9 mouse cellular contexts compared by ENCODE assay signal in the genomic region with DNA sequence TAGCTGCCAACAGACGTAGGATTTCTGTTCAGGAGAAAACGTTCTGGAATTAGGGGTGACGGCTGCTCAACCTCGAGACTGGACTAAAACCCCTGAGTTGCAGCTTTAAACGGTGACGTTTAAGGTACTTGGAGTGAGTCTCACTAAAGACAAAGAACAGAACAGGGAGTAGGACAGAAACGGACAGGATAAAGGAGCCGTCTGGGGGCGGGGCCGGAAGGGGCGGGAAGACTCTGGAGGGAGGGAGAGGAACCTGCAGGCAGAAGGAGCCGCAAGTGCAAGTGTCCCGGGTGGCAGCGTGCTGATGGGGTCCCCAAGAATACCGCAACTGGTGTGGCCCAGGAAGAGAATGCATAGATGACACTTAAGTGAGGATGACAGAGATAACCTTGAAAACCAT. TPM values are rescaled to one million over a fixed set of nuclear protein-coding genes. Genes with fewer than 3 reads are reported as not detected.
DNase-seq lines count a peak whose midpoint lies in the region; ATAC-seq lines count a peak whose summit lies in the region.
"Had no signal": no experiment of that assay in that cellular context is flagged by ENCODE, and none has a peak within 500 bp of the region (broad histone marks: within the 10 kb centered on the region; RNA-seq: fewer than 3 reads in every experiment).

No protein-coding gene starts in this region.

- no peaks in the 10 kb centered on the region for H3K27me3 ChIP-seq in kidney, embryonic 14.5 days (ENCODE audit: control insufficient read depth, insufficient read depth, low read length)
- no peaks in the 10 kb centered on the region for H3K27me3 ChIP-seq in forebrain, embryonic 14.5 days (replicated peaks; ENCODE audit: control insufficient read depth, insufficient read depth, low read length)
- no peaks in the 10 kb centered on the region for H3K27me3 ChIP-seq in midbrain, embryonic 14.5 days (ENCODE audit: control insufficient read depth, insufficient read depth, low read length)

- no peak for ATAC-seq in kidney, embryonic 14.5 days (ENCODE audit: low FRiP score, low TSS enrichment)
- ATAC-seq in forebrain, embryonic 14.5 days, result peak; percentile 63
- ATAC-seq in midbrain, embryonic 14.5 days (ENCODE audit: low FRiP score, low TSS enrichment), result no peak

- WGBS in kidney, embryonic 14.5 days, result 18% methylated on average over 15 of the region's 15 CpGs
- WGBS in forebrain, embryonic 14.5 days, result 6% methylated on average over 15 of the region's 15 CpGs
- WGBS in midbrain, embryonic 14.5 days, result 8% methylated on average over 15 of the region's 15 CpGs

- no peaks in the 10 kb centered on the region for H3K36me3 ChIP-seq in kidney, embryonic 14.5 days (ENCODE audit: control insufficient read depth, insufficient read depth, low read length)
- H3K36me3 ChIP-seq in forebrain, embryonic 14.5 days (ENCODE audit: control insufficient read depth, insufficient read depth, low read length), result no peaks in the 10 kb centered on the region
- H3K36me3 ChIP-seq in midbrain, embryonic 14.5 days (ENCODE audit: control insufficient read depth, insufficient read depth, low read length), result no peaks in the 10 kb centered on the region

- no peak overlapping the region for H3K9ac ChIP-seq in kidney, embryonic 14.5 days (ENCODE audit: low read depth, low read length)
- H3K9ac ChIP-seq in forebrain, embryonic 14.5 days (ENCODE audit: low read length), result 0 out of 2 replicates have a peak overlapping the region, but pooled peaks have one; percentile 17
- H3K9ac ChIP-seq in midbrain, embryonic 14.5 days (replicated peaks; ENCODE audit: low read length), result no peak overlapping the region

- H3K4me1 ChIP-seq in kidney, embryonic 14.5 days (ENCODE audit: control insufficient read depth, insufficient read depth, low read length), result peaks cover 21% of the 10 kb centered on the region
- no peaks in the 10 kb centered on the region for H3K4me1 ChIP-seq in forebrain, embryonic 14.5 days (ENCODE audit: control insufficient read depth, insufficient read depth, low read length)
- no peaks in the 10 kb centered on the region for H3K4me1 ChIP-seq in midbrain, embryonic 14.5 days (ENCODE audit: control insufficient read depth, insufficient read depth, low read length)

- H3K9me3 ChIP-seq in kidney, embryonic 14.5 days (ENCODE audit: control insufficient read depth, low read length), result no peaks in the 10 kb centered on the region
- no peaks in the 10 kb centered on the region for H3K9me3 ChIP-seq in forebrain, embryonic 14.5 days (replicated peaks; ENCODE audit: control insufficient read depth, low read length)
- no peaks in the 10 kb centered on the region for H3K9me3 ChIP-seq in midbrain, embryonic 14.5 days (ENCODE audit: control insufficient read depth, low read length)

- 0 out of 2 replicates have a peak overlapping the region, but pooled peaks have one; percentile 7 for H3K4me3 ChIP-seq in kidney, embryonic 14.5 days (ENCODE audit: low read length)
- no peak overlapping the region for H3K4me3 ChIP-seq in forebrain, embryonic 14.5 days (ENCODE audit: low read depth, low read length)
- no peak overlapping the region for H3K4me3 ChIP-seq in midbrain, embryonic 14.5 days (replicated peaks; ENCODE audit: low read depth, low read length)

- no peak for DNase-seq in kidney, postnatal 14 days
- DNase-seq in adrenal gland, postnatal 14 days, result peak; percentile 68
- DNase-seq in forebrain, embryonic 14.5 days (ENCODE audit: low spot score), result peak; percentile 28
- no peak for DNase-seq in midbrain, embryonic 14.5 days
- DNase-seq in cerebellum, adult 9-10 months, result no peak
- DNase-seq in B cell, adult 2 months, result no peak
- no peak for DNase-seq in right cerebral cortex, postnatal 14 days

- no peak overlapping the region for H3K27ac ChIP-seq in kidney, embryonic 14.5 days (ENCODE audit: low read depth, low read length)
- no peak overlapping the region for H3K27ac ChIP-seq in forebrain, embryonic 14.5 days (ENCODE audit: low read depth, low read length)
- no peak overlapping the region for H3K27ac ChIP-seq in midbrain, embryonic 14.5 days (replicated peaks; ENCODE audit: low read depth, low read length)
- H3K27ac ChIP-seq: kidney, postnatal 0 days had no signal

- peak overlapping the region; percentile 11 for H3K4me2 ChIP-seq in kidney, embryonic 14.5 days (replicated peaks; ENCODE audit: low read depth, low read length)
- peak overlapping the region; percentile 33 for H3K4me2 ChIP-seq in forebrain, embryonic 14.5 days (ENCODE audit: low read length)
- peak overlapping the region; percentile 22 for H3K4me2 ChIP-seq in midbrain, embryonic 14.5 days (ENCODE audit: low read length)

RNA-seq across cellular contexts. Expression of gene Ptgis, which starts 9.8 kb away (rescaled TPM):
- polyA plus RNA-seq in kidney, embryonic 14.5 days (2014; fragmentation: Nextera tagmentation; extraction: Ambion mirVana), result 15.5 and 18.0 TPM in 2 replicates
- total RNA-seq in adrenal gland, postnatal 14 days (2021), result 17.1 and 20.4 TPM in 2 replicates
- polyA plus RNA-seq in forebrain, embryonic 14.5 days (2014; fragmentation: Nextera tagmentation; extraction: Ambion mirVana), result 3.7 and 3.9 TPM in 2 replicates
- 2.2 and 5.3 TPM in 2 replicates for polyA plus RNA-seq in midbrain, embryonic 14.5 days (2014; fragmentation: Nextera tagmentation; extraction: Ambion mirVana)

RNA-seq across cellular contexts. Expression of gene Kcnb1, which starts 40.6 kb away (rescaled TPM):
- polyA plus RNA-seq in kidney, embryonic 14.5 days (2014; fragmentation: Nextera tagmentation; extraction: Ambion mirVana), result 1.5 and 1.7 TPM in 2 replicates
- total RNA-seq in adrenal gland, postnatal 14 days (2021), result 16.4 and 22.1 TPM in 2 replicates
- 1.6 and 2.1 TPM in 2 replicates for polyA plus RNA-seq in forebrain, embryonic 14.5 days (2014; fragmentation: Nextera tagmentation; extraction: Ambion mirVana)
- 3.1 and 5.2 TPM in 2 replicates for polyA plus RNA-seq in midbrain, embryonic 14.5 days (2014; fragmentation: Nextera tagmentation; extraction: Ambion mirVana)

Comparison
In these comparisons a context has a peak if more than half of its experiments do, and no peak if none do; other contexts are left out.
1. DNase-seq: peak in adrenal gland, postnatal 14 days (single experiment) and forebrain, embryonic 14.5 days (single experiment); none in kidney, postnatal 14 days (single experiment), midbrain, embryonic 14.5 days (single experiment), cerebellum, adult 9-10 months (single experiment), B cell, adult 2 months (0 of 2) and right cerebral cortex, postnatal 14 days (single experiment).
2. Peak in every context shown above with its lines, with median percentiles within 50 percentile points of each other: H3K4me2 ChIP-seq.